Mouse (Mus musculus) embryonic facial prominence, embryonic 14.5 days (tissue): ENCODE measurements around the gene Slc16a10. TPM values are rescaled to one million over a fixed set of nuclear protein-coding genes. Genes with fewer than 3 reads are reported as not detected.

Experiments
- ATAC-seq: fragments of 200-750 bp; cut with Nextera tagmentation; 2 replicates; pipeline ENCODE4 v1.8.0; 2017; ENCODE audit warnings: low read depth, moderate number of reproducible peaks, moderate TSS enrichment
- DNase-seq: peaks from one replicate; pipeline ENCODE4 v3.0.0-alpha.2; 2015; ENCODE audit warnings: low spot score
- H3K27ac ChIP-seq: fragments of 300-500 bp; sonication (generic); replicated peaks from 2 replicates; pipeline ENCODE4 v1.5.1; 2014; ENCODE audit warnings: low read depth, mild to moderate bottlenecking, low read length, moderate library complexity
- H3K27me3 ChIP-seq: fragments of 300-500 bp; sonication (generic); replicated peaks from 2 replicates; pipeline ENCODE4 v1.6.1; 2014; ENCODE audit warnings: low read length; ENCODE audit not compliant: control insufficient read depth, insufficient read depth
- H3K36me3 ChIP-seq: fragments of 300-500 bp; sonication (generic); 2 replicates; pipeline ENCODE4 v1.6.1; 2014; ENCODE audit warnings: low read length, mixed read lengths; ENCODE audit not compliant: control insufficient read depth, insufficient read depth
- H3K4me1 ChIP-seq: fragments of 300-500 bp; sonication (generic); 2 replicates; pipeline ENCODE4 v1.6.1; 2014; ENCODE audit warnings: antibody characterized with exemption, low read length; ENCODE audit not compliant: control insufficient read depth, insufficient read depth
- H3K4me2 ChIP-seq: fragments of 300-500 bp; sonication (generic); 2 replicates; pipeline ENCODE4 v1.6.1; 2014; ENCODE audit warnings: low read depth, mild to moderate bottlenecking, low read length, moderate library complexity, mixed read lengths
- H3K4me3 ChIP-seq: fragments of 300-500 bp; sonication (generic); 2 replicates; pipeline ENCODE4 v1.5.1; 2014; ENCODE audit warnings: low read depth, mild to moderate bottlenecking, low read length
- H3K9ac ChIP-seq: fragments of 300-500 bp; sonication (generic); 2 replicates; pipeline ENCODE4 v1.6.1; 2014; ENCODE audit warnings: low read depth, mild to moderate bottlenecking, low read length, moderate library complexity, mixed read lengths
- H3K9me3 ChIP-seq: fragments of 300-500 bp; sonication (generic); 2 replicates; pipeline ENCODE4 v1.6.1; 2016; ENCODE audit warnings: low read length; ENCODE audit not compliant: control insufficient read depth
- WGBS: fragments of 180-500 bp; shearing (Covaris S2); extraction: QIAGEN DNeasy Blood & Tissue Kit; methylation state at CpG from one replicate; pipeline ENCODE4 v1.1.7; 2014; 5-methylcytosine and 5-hydroxymethylcytosine counted together
- polyA plus RNA-seq: library from polyadenylated mRNA; unstranded; fragments of >200 nt; fragmentation: Nextera tagmentation; extraction: Ambion mirVana; gene quantifications from 2 replicates; pipeline ENCODE4 v1.2.1, GENCODE M21; 2014

The Slc16a10 gene
- polyA plus RNA-seq, 1 experiment from 2014 or later: 8.2 TPM

DNA sequence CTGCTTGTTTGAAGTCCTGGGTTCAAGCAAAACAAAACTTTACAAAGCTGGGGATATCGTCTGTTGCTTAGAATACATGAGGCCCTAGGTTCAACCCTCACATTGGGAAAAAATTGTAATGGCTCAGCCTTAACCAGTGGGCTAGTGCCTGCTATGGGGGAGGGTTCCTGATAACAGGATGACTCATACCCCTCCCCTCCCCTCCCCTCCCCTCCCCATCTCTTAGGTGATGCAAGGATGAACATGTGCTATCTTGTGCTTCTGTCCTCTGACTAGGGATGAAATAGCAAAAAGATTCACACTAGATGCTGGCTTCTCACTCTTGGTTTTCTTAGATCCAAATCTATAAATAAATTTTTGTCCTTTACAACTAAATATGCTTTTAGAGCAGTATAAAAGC lies 2.8 kb upstream of the Slc16a10 start:
- Histone ChIP-seq H3K4me1 (peaks cover 7% of the 10 kb centered on the region; the same call in 1 of the 2 replicates), H3K9me3 (no peaks in the 10 kb centered on the region), H3K27me3 (peaks cover 7% of the 10 kb centered on the region; the same call in 1 of the 2 replicates), H3K4me3 (no peak overlapping the region), H3K27ac (no peak overlapping the region), H3K36me3 (no peaks in the 10 kb centered on the region), H3K9ac (no peak overlapping the region), H3K4me2 (no peak overlapping the region)
- 62% methylated on average over 1 of the region's 1 CpGs for WGBS
- DNase-seq (no peak), ATAC-seq (no peak)

GRCm38 (mm10) chr10:40141016-40141851 lies 824 bp downstream of the Slc16a10 start:
- ATAC-seq (no peak), DNase-seq (no peak)
- H3K27ac ChIP-seq: no peak overlapping the region
- H3K4me1 ChIP-seq: peaks cover 7% of the 10 kb centered on the region; the same call in 1 of the 2 replicates
- H3K9me3 ChIP-seq: no peaks in the 10 kb centered on the region
- WGBS: 28% methylated on average over 22 of the region's 27 CpGs
- peak overlapping the region; percentile 61 for H3K4me3 ChIP-seq
- peak overlapping the region; percentile 78 for H3K4me2 ChIP-seq
- H3K27me3 ChIP-seq: peaks cover 7% of the 10 kb centered on the region; the same call in 1 of the 2 replicates
- H3K9ac ChIP-seq: peak overlapping the region; percentile 66
- no peaks in the 10 kb centered on the region for H3K36me3 ChIP-seq

- 89% methylated on average over 4 of the region's 4 CpGs for WGBS
- no peaks in the 10 kb centered on the region for H3K36me3 ChIP-seq
- peaks cover 7% of the 10 kb centered on the region; the same call in 1 of the 2 replicates for H3K4me1 ChIP-seq
- no peak overlapping the region for H3K27ac ChIP-seq
- ATAC-seq (no peak), DNase-seq (no peak)
- H3K9ac ChIP-seq: no peak overlapping the region
- H3K4me2 ChIP-seq: no peak overlapping the region
- no peak overlapping the region for H3K4me3 ChIP-seq
- H3K27me3 ChIP-seq: peaks cover 7% of the 10 kb centered on the region; the same call in 1 of the 2 replicates
- H3K9me3 ChIP-seq: no peaks in the 10 kb centered on the region
Measured at GRCm38 (mm10) chr10:40139646-40140045, 2.4 kb downstream of the Slc16a10 start.

DNA sequence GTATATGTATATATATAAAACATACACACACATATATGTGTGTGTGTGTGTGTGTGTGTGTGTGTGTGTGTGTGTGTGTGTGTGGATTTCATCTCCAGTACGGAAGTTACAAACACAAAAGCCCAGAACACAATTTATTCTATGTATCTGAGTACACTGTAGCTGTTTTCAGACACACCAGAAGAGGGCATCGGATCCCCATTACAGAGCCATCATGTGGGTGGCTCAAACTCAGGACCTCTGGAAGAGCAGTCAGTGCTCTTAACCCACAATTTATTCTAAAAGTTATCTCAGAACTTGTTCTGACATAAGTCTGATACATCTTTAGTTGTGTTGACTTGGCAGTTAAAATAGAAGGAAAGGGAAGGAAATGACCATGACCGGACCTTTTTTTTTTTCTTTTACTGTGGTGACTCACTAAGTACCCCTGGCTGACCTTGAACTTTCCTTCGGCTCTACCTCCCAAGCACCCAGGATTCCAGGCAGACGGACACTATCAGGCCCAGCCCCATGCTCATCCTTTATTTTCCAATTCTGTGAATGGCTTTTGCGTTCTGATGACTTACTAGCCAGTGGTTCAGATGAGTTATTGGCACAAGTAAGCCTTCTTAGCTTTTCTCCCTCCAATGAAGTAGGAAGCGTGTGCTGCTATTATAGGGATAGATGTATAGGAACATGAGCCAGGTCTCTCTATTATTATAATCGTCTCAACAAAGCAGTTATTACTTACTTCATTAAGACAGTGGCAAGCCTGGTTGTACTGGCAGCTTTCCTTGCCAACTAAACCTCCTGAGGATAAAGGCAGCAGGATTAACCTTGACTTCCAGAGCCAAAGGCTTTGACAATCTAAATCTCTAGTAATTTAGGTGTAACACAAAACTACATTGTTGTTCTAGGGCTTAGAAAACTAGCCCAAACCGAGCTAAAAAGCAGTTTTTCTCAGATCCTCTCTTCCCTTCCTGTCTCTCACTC lies 6.0 kb downstream of the Slc16a10 start:
- H3K4me3 ChIP-seq: no peak overlapping the region
- H3K4me1 ChIP-seq: no peaks in the 10 kb centered on the region
- WGBS: 68% methylated on average over 9 of the region's 9 CpGs
- H3K9ac ChIP-seq: no peak overlapping the region
- no peaks in the 10 kb centered on the region for H3K36me3 ChIP-seq
- DNase-seq (peak; percentile 68), ATAC-seq (peak; percentile 63; the same call in 1 of the 2 replicates)
- no peak overlapping the region for H3K4me2 ChIP-seq
- H3K27me3 ChIP-seq: 0 out of 2 replicates have a peak, but pooled peaks cover 7% of the 10 kb centered on the region
- no peaks in the 10 kb centered on the region for H3K9me3 ChIP-seq
- H3K27ac ChIP-seq: no peak overlapping the region

DNA sequence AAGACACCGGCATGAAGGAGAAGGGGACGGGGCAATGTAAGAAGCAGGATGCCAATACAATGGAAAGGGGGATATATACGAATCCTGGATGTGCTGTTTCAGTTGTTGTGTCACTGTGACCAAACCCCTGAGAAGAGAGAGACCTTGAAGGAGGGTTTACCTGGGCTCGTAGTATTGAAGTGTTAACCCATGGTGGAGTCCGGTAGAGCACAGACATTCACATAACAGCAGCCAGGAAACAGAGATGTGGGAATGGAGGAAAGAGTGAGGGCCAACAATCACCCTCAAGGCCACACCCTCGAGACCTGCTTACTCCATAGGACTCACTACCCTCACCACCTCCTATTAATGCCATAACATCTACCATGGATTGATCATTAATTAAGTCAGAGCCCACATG lies 7.2 kb downstream of the Slc16a10 start:
- DNase-seq (no peak), ATAC-seq (no peak)
- WGBS: 86% methylated on average over 6 of the region's 6 CpGs
- Histone ChIP-seq H3K4me2 (no peak overlapping the region), H3K27ac (no peak overlapping the region), H3K4me3 (no peak overlapping the region), H3K9me3 (no peaks in the 10 kb centered on the region), H3K27me3 (no peaks in the 10 kb centered on the region), H3K4me1 (no peaks in the 10 kb centered on the region), H3K9ac (no peak overlapping the region), H3K36me3 (no peaks in the 10 kb centered on the region)

DNA sequence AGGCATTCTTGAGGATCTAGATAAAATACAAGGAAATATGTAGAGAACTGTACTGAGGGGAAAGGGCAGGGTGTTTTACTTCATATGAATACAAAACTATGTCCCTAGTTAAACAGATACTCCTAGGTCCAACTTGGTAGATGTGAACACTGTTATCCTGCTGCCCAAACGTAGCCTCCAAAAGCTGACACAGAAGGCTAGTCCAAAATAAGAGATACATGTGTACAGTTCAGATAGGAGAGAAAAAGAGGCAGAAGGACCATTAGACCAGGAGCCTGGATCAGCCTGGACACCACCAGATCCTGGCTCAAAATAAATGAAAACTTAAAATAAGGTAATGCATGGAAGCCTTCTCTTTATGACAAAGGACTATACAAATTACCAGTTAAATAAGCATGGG lies 8.4 kb downstream of the Slc16a10 start:
- no peaks in the 10 kb centered on the region for H3K9me3 ChIP-seq
- ATAC-seq (no peak), DNase-seq (no peak)
- no peaks in the 10 kb centered on the region for H3K4me1 ChIP-seq
- whole genome bisulfite sequencing: 91% methylated on average over 1 of the region's 1 CpGs
- no peak overlapping the region for H3K9ac ChIP-seq
- H3K36me3 ChIP-seq: no peaks in the 10 kb centered on the region
- H3K27ac ChIP-seq: no peak overlapping the region
- no peak overlapping the region for H3K4me2 ChIP-seq
- no peaks in the 10 kb centered on the region for H3K27me3 ChIP-seq
- no peak overlapping the region for H3K4me3 ChIP-seq

GRCm38 (mm10) chr10:40131690-40132418 lies 10.2 kb downstream of the Slc16a10 start:
- no peaks in the 10 kb centered on the region for H3K4me1 ChIP-seq
- ATAC-seq: no peak
- no peaks in the 10 kb centered on the region for H3K9me3 ChIP-seq
- no peak overlapping the region for H3K4me3 ChIP-seq
- no peak overlapping the region for H3K4me2 ChIP-seq
- H3K27ac ChIP-seq: no peak overlapping the region
- H3K36me3 ChIP-seq: no peaks in the 10 kb centered on the region
- no peak for DNase-seq
- WGBS: 81% methylated on average over 9 of the region's 9 CpGs
- no peak overlapping the region for H3K9ac ChIP-seq
- H3K27me3 ChIP-seq: no peaks in the 10 kb centered on the region

- Histone ChIP-seq H3K9me3 (no peaks in the 10 kb centered on the region), H3K9ac (no peak overlapping the region), H3K36me3 (no peaks in the 10 kb centered on the region), H3K4me1 (no peaks in the 10 kb centered on the region), H3K4me2 (no peak overlapping the region), H3K4me3 (no peak overlapping the region), H3K27ac (no peak overlapping the region), H3K27me3 (no peaks in the 10 kb centered on the region)
- DNase-seq (no peak), ATAC-seq (no peak)
- 68% methylated on average over 1 of the region's 1 CpGs for WGBS
Measured at GRCm38 (mm10) chr10:40130126-40130525, 11.9 kb downstream of the Slc16a10 start.
